Mouse (Mus musculus) gastrocnemius, postnatal 14 days (tissue): ENCODE measurements around the gene Prss46. TPM values are rescaled to one million over a fixed set of nuclear protein-coding genes. Genes with fewer than 3 reads are reported as not detected.
"Not testable (repeated sequence)": the region's sequence is repeated elsewhere in the genome, so short reads cannot be mapped to it uniquely, and the experiment has no call there.

ENCODE experiments used
- DNase-seq: peaks from one replicate; pipeline ENCODE4 v3.0.0; 2021; ENCODE audit warnings: mixed read lengths
- intact Hi-C: fragments of 180-260 bp; cut with DNase I; formaldehyde crosslinking; loops from one replicate; pipeline ENCODE4 v1.15.1; 2025; ENCODE audit warnings: low total_unique reads
- long read RNA-seq, 2 experiments: library from polyadenylated mRNA; stranded (forward); transcript quantifications; one replicate each; pipeline ENCODE4 v2.0.0; 2021
- total RNA-seq, 2 experiments: library from RNA; stranded (reverse); gene quantifications; 2 replicates each; pipeline ENCODE4 v1.2.3; 2021

Gene Prss46
- total RNA-seq, result not detected
- long read RNA-seq, experiment 1, result 0 reads
- long read RNA-seq, experiment 2, result 0 reads

DNA sequence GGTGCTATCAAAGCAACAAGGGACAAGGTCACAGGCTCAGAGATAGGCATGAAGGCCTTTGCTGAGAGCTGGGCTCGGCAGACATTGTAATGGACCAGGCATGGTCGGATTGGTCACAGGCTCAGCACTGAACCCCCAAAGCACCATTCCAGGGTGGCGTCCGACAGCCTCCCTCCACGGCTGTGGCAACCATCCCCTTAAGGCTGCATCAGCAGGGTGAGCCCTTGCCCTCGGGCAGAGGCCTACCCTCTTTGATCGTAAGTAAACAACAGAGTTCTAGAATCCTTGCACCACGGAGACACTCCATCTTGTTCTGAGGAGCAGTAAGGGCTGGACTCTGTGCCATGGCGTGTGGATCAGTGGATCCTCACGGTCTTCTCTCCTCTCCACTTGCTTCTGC, at the start of gene Prss46:
Gene Prss46, plus strand, starts transcription at position 301 of the 400 bp plus-strand sequence.
- intact Hi-C loops, result no loop called here
- no peak for DNase-seq

DNA sequence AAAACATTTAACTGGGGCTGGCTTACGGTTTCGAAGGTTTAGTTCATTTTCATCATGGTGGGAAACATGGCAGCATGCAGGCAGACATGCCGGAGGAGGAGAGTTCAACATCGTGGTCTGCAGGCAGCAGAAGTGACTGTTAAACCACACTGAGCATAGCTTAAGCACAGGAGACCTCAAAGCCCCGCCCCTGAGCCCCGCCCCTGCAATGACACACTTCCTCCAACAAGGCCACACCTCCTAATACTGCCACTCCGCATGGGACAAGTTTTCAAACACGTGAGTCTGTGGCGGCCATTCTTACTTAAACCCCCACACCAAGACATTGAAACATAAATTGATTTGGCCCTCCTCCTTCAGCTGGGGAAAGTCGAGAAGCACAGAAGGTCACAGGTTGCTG, 47.3 kb upstream of the Prss46 start:
- intact Hi-C loops, result no loop called here
- DNase-seq, result no peak

GRCm38 (mm10) chr9:110797866-110798265, 46.4 kb upstream of the Prss46 start, which contains the start of gene Prss42:
TSS of gene Prss42 (plus strand) at chr9:110798166.
- DNase-seq, result no peak
- intact Hi-C loops, result no loop called here

- no peak for DNase-seq
These were observed 43.3 kb upstream of the Prss46 start for GRCm38 (mm10) chr9:110800834-110801479.

GRCm38 (mm10) chr9:110803294-110803693, 41.0 kb upstream of the Prss46 start:
- DNase-seq, result no peak
- intact Hi-C loops, result no loop called here

More at GRCm38 (mm10) chr9:110800834-110801479, 43.3 kb upstream of the Prss46 start:
- intact Hi-C loops, result no loop called here

- intact Hi-C loops, result no loop called here
- DNase-seq, result no peak
These were observed 34.3 kb upstream of the Prss46 start for GRCm38 (mm10) chr9:110810051-110810450.

- intact Hi-C loops, result no loop called here
- no peak for DNase-seq
These were observed 30.5 kb upstream of the Prss46 start, which contains the start of gene Prss44 for GRCm38 (mm10) chr9:110813789-110814188. TSS of gene Prss44 (plus strand) at chr9:110813994.

- intact Hi-C loops, DNase-seq: not testable (repeated sequence)
These were observed 23.8 kb upstream of the Prss46 start for GRCm38 (mm10) chr9:110820546-110820945.

- no peak for DNase-seq
- intact Hi-C loops, result no loop called here
These were observed 22.9 kb upstream of the Prss46 start for GRCm38 (mm10) chr9:110821436-110821835.

GRCm38 (mm10) chr9:110825426-110825825, 18.9 kb upstream of the Prss46 start:
- no peak for DNase-seq
- intact Hi-C loops, result no loop called here

DNA sequence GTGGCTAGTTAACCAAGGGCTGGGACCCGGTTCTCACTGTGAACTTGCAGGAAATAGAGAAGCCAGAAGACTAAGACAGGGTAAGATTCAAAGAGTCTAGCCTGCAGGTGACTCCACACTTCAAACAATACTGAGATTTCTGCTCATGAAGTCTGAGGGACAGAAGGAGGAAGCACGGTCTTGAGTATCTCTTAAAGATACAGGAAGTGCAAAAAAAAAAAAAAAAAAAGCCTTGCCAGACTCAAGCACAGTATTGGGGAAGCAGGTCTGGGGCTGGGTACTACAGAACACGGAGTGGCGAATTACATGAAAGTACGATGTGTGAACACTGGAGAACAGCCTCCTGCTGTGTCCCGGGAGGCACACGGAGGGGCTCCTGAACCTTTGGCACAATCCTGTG, 18.5 kb upstream of the Prss46 start:
- intact Hi-C loops, result no loop called here
- no peak for DNase-seq

- intact Hi-C loops, result no loop called here
- DNase-seq, result no peak
These were observed 17.9 kb upstream of the Prss46 start, which contains the start of gene Prss43 for GRCm38 (mm10) chr9:110826390-110826789. TSS of gene Prss43 (plus strand) at chr9:110826690.

DNA sequence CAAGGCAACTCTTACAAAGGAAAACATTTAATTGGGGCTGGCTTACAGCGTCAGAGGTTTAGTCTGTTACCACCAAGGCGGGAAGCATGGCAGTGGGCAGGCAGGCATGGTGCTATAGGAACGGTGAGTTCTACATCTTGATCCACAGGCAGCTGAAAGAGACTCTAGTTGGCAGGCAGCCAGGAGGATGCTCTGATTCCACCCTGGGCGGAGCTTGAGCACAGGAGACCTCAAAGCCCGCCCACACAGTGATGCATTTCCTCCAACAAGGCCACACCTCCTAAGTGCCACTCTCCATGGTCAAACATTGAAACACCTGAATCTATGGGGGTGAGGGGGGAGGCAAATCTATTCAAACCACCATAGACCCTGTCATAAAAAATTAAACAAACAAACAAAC, 11.3 kb upstream of the Prss46 start:
- intact Hi-C loops, result no loop called here
- no peak for DNase-seq

GRCm38 (mm10) chr9:110834411-110834810, 9.9 kb upstream of the Prss46 start, which contains the start of gene Prss45:
TSS of gene Prss45 (plus strand) at chr9:110834588.
- no peak for DNase-seq
- intact Hi-C loops, result no loop called here

- intact Hi-C loops, result no loop called here
- DNase-seq, result no peak
These were observed 9.3 kb upstream of the Prss46 start for GRCm38 (mm10) chr9:110834961-110835360.

- intact Hi-C loops, result no loop called here
- no peak for DNase-seq
These were observed 8.2 kb upstream of the Prss46 start for GRCm38 (mm10) chr9:110836112-110836511.

- intact Hi-C loops, result no loop called here
- no peak for DNase-seq
These were observed 3.4 kb upstream of the Prss46 start for GRCm38 (mm10) chr9:110840905-110841304.

DNA sequence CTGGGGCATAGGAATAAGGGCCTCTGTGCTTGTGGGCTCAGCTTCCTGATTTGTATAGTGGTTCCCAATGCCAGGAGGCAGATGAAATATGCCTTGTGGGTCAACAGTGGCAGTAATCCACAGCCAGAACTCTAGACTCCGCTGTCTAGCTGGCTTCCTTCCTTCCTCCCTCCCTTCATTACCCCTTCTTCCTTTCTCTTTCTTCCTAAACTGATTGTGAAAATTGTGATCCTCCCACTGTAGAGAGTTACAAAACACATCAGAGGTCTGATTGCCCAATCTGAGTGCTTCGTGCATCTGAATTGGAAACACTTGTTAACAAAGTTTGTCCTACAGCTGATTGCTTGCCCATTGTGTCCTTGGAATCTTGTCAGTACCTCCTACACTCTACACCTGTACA, 2.9 kb upstream of the Prss46 start:
- no peak for DNase-seq
- intact Hi-C loops, result no loop called here

- DNase-seq, result no peak
- intact Hi-C loops, result no loop called here
These were observed 4.9 kb downstream of the Prss46 start for GRCm38 (mm10) chr9:110849162-110849561.

DNA sequence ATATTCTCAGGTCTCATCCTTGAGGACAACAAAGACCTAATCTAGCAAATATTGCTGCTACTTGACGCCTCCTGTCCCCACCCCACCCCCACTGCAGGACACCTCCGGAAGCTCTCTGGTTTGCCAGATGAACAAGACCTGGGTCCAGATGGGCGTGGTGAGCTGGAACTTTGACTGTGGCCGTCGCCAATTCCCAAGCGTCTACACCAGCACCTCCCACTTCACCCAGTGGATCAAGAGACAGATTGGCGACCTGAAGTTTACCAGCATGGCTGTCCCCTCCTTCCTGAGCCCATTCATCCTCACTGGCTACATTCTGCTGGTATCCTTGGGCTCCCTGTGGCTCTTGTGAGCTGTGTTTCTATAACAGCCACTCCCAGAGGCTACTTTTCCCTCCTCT, 11.6 kb downstream of the Prss46 start:
- intact Hi-C loops, result no loop called here
- no peak for DNase-seq

- intact Hi-C loops, result no loop called here
- DNase-seq, result no peak
These were observed 12.6 kb downstream of the Prss46 start for GRCm38 (mm10) chr9:110856920-110857319.
